Mouse (Mus musculus) MEL (cell line): ENCODE data around the gene Dnaic2.

ENCODE experiments used
- CTCF ChIP-seq, 3 experiments: IDR thresholded peaks in 2 of 3; conservative IDR thresholded peaks in 1 of 3; 2 replicates each; pipeline ENCODE4 v1.5.1; 2011 to 2012; ENCODE audit warnings: low read length in 3 of 3, low read depth in 2 of 3, mild to moderate bottlenecking in 2 of 3, improper control_type of control experiment in 1 of 3, inconsistent platforms in 1 of 3, mixed read lengths in 1 of 3, moderate library complexity in 1 of 3; ENCODE audit not compliant: control insufficient read depth in 1 of 3, insufficient read depth in 1 of 3, poor library complexity in 1 of 3, severe bottlenecking in 1 of 3
- EP300 ChIP-seq, 2 experiments: IDR thresholded peaks; 2 replicates each; pipeline ENCODE4 v1.6.1; 2011; ENCODE audit warnings: improper control_type of control experiment in 2 of 2, low read length in 2 of 2, low read depth in 1 of 2, mild to moderate bottlenecking in 1 of 2
- GATA1 ChIP-seq: IDR thresholded peaks from 2 replicates; pipeline ENCODE4 v1.6.1; 2011; ENCODE audit warnings: low read depth, low read length, improper control_type of control experiment
- MAFK ChIP-seq: IDR thresholded peaks from 2 replicates; pipeline ENCODE4 v1.6.1; 2011; ENCODE audit warnings: low read depth, mild to moderate bottlenecking, low read length, improper control_type of control experiment, borderline replicate concordance
- MAX ChIP-seq: IDR thresholded peaks from 2 replicates; pipeline ENCODE4 v1.6.1; 2011; ENCODE audit warnings: low read length, improper control_type of control experiment
- MEF2A ChIP-seq: IDR thresholded peaks from 2 replicates; pipeline ENCODE4 v1.6.1; 2014; ENCODE audit warnings: low read depth, mild to moderate bottlenecking, inconsistent platforms, low read length, improper control_type of control experiment; ENCODE audit not compliant: poor library complexity, insufficient replicate concordance, severe bottlenecking; ENCODE audit errors: extremely low read depth
- POLR2A ChIP-seq, 2 experiments: IDR thresholded peaks; 2 replicates each; pipeline ENCODE4 v1.6.1; 2011 to 2012; ENCODE audit warnings: low read length in 2 of 2, mild to moderate bottlenecking in 2 of 2, control low read depth in 1 of 2, improper control_type of control experiment in 1 of 2, low read depth in 1 of 2, moderate library complexity in 1 of 2; ENCODE audit not compliant: control insufficient read depth in 1 of 2, insufficient read depth in 1 of 2, poor library complexity in 1 of 2
- UBTF ChIP-seq: IDR thresholded peaks from 2 replicates; pipeline ENCODE4 v1.6.1; 2012; ENCODE audit warnings: low read depth, mild to moderate bottlenecking, inconsistent platforms, low read length, improper control_type of control experiment, moderate library complexity, borderline replicate concordance; ENCODE audit not compliant: insufficient read depth

DNA sequence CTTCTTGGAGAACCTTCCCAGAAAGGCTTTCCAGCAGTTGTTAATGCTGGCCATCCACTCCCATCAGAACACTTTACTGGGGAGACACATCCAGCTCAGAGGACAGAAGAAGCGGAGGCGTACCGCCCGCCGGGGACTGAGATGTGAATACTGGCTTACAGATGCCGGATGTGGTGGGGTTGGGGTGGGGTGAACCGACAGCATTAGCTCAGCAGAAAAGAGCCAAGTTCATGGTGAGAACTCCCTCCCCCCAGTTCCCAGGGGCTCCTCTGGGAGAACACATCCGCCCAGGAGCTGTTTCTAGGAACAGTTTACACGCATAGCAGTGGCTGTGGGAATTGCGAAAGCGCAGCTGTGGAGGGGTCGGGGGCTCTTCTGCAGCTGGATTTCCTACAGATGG is 27.7 kb upstream of the Dnaic2 start:
- no peak for TF ChIP-seq MAFK
- TF ChIP-seq MEF2A: no peak
- TF ChIP-seq CTCF (IDR thresholded peaks at IDR 0.05 in 2 of 3, conservative IDR thresholded peaks at IDR 0.05 in 1 of 3; ENCODE audit: control insufficient read depth in 1 of 3, insufficient read depth in 1 of 3, low read depth in 2 of 3, low read length in 3 of 3, poor library complexity in 1 of 3, severe bottlenecking in 1 of 3): no peak
- no peak for TF ChIP-seq POLR2A (IDR thresholded peaks at IDR 0.05; ENCODE audit: control insufficient read depth in 1 of 2, insufficient read depth in 1 of 2, low read depth in 1 of 2, low read length in 2 of 2, poor library complexity in 1 of 2)
- TF ChIP-seq EP300 (IDR thresholded peaks at IDR 0.05; ENCODE audit: low read depth in 1 of 2, low read length in 2 of 2): no peak
- no peak for TF ChIP-seq MAX
- TF ChIP-seq UBTF: no peak
- no peak for TF ChIP-seq GATA1
